Mouse (Mus musculus): ENCODE measurements around the gene Ahcyl2. TPM values are rescaled to one million over a fixed set of nuclear protein-coding genes. Genes with fewer than 3 reads are reported as not detected.

Gene Ahcyl2
- polyA plus RNA-seq, 1 experiment from 2014 or later = 2.0 TPM

- no peaks in the 10 kb centered on the region for H3K36me3 ChIP-seq (replicated peaks; ENCODE audit: insufficient read depth, low read length)
- peak within 1 kb of the TSS; percentile 66 for H3K4me3 ChIP-seq (ENCODE audit: low read depth, low read length)
- H3K27me3 ChIP-seq (ENCODE audit: insufficient read depth, low read length) = peaks cover 8% of the 10 kb centered on the region; the same call in 1 of the 2 replicates
- peak; percentile 76 for DNase-seq
- peak within 1 kb of the TSS; percentile 71 for H3K27ac ChIP-seq (ENCODE audit: low read depth)
- H3K4me2 ChIP-seq (ENCODE audit: low read depth, low read length) = peak within 1 kb of the TSS; percentile 74
- H3K4me1 ChIP-seq (ENCODE audit: insufficient read depth) = peaks cover 18% of the 10 kb centered on the region
- no peak for TF ChIP-seq EP300 (IDR thresholded peaks at IDR 0.05; ENCODE audit: low read depth)
- TF ChIP-seq CTCF (IDR thresholded peaks at IDR 0.05; ENCODE audit: low read depth) = no peak
- peak within 1 kb of the TSS; percentile 84 for H3K9ac ChIP-seq (replicated peaks)
- no peaks in the 10 kb centered on the region for H3K9me3 ChIP-seq (ENCODE audit: low read length)
- peak; percentile 79 for ATAC-seq
- 0% methylated on average over 14 of the region's 30 CpGs for WGBS (ENCODE audit: insufficient replicate concordance)
Measured at GRCm38 (mm10) chr6:29735336-29735688, 32.5 kb upstream of the Ahcyl2 start, which contains the start of gene Smo. Smo (plus strand) TSS chr6:29735503.

DNA sequence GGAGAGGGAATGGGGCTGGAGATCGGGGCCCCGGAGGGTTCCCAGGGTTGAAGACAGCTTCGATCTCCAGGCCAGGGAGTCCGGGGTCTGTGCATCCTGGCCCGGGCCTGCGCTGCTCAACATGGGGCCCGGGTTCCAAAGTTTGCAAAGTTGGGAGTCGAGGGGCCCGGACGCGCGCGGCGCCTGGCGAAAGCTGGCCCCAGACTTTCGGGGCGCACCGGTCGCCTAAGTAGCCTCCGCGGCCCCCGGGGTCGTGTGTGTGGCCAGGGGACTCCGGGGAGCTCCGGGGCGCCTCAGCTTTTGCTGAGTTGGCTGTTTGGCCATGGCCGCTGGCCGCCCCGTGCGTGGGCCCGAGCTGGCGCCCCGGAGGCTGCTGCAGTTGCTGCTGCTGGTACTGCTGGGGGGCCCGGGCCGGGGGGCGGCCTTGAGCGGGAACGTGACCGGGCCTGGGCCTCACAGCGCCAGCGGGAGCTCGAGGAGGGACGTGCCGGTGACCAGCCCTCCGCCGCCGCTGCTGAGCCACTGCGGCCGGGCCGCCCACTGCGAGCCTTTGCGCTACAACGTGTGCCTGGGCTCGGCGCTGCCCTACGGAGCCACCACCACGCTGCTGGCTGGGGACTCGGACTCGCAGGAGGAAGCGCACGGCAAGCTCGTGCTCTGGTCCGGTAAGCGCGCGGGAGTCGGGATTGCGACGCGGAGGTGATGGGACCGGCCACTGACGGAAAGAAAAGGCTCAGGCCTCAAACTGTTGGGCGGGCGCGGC lies 31.9 kb upstream of the Ahcyl2 start:
- Histone ChIP-seq H3K4me3 (ENCODE audit: low read depth, low read length) (peak overlapping the region; percentile 66), H3K4me2 (ENCODE audit: low read depth, low read length) (peak overlapping the region; percentile 74), H3K27me3 (ENCODE audit: insufficient read depth, low read length) (peaks cover 8% of the 10 kb centered on the region; the same call in 1 of the 2 replicates), H3K9me3 (ENCODE audit: low read length) (no peaks in the 10 kb centered on the region), H3K36me3 (replicated peaks; ENCODE audit: insufficient read depth, low read length) (no peaks in the 10 kb centered on the region), H3K27ac (ENCODE audit: low read depth) (peak overlapping the region; percentile 71), H3K4me1 (ENCODE audit: insufficient read depth) (peaks cover 18% of the 10 kb centered on the region), H3K9ac (replicated peaks) (peak overlapping the region; percentile 84)
- WGBS (ENCODE audit: insufficient replicate concordance) = under 1% methylated on average over 51 of the region's 75 CpGs
- TF ChIP-seq EP300 (IDR thresholded peaks at IDR 0.05; ENCODE audit: low read depth) (no peak), CTCF (IDR thresholded peaks at IDR 0.05; ENCODE audit: low read depth) (no peak)
- peak; percentile 74 for DNase-seq
- peak; percentile 78 for ATAC-seq

DNA sequence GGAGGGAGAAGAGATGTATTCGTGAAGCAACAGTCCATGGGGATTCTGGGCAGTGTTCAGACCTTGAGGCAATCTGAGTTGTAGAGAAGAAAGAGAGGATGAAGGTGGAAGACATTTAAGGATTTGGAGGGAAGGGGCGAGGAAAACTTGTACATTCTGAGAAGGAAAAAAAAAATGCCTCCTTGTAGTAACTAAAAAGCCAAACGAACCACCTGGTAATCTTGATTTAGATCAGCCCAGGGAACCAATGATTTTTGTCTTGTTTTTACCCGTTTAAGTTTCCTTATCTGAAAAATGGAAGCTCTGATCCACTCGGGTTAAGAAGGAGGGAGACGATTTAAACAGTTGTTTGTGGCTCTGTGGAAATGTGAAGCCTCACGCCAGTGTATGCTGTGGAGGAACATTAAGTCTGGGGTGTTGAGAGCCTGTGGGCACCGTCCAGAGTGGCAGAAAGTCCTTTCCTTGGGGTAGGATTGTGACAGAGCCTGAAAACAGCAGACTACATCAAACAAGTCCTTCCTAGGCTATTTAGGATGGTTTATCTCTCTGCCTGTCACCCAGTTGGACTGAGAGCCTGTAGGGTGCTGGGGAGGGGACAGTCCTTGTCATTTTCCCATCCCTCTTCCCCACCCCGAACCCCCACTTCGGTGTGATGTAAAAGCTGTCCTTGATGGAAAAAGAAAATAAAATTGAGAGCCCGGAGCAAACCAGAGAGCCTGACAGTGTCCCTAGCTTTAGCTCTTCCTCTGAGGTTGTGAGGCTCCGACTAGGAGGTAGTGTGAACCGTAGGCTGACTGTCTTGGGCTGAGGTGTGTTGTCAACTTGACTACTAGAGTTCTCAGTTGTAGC lies 31.0 kb upstream of the Ahcyl2 start:
- H3K4me3 ChIP-seq (ENCODE audit: low read depth, low read length) = peak overlapping the region; percentile 66
- ATAC-seq (no peak), DNase-seq (no peak)
- no peaks in the 10 kb centered on the region for H3K36me3 ChIP-seq (replicated peaks; ENCODE audit: insufficient read depth, low read length)
- 17% methylated on average over 13 of the region's 13 CpGs for WGBS (ENCODE audit: insufficient replicate concordance)
- H3K4me1 ChIP-seq (ENCODE audit: insufficient read depth) = peaks cover 18% of the 10 kb centered on the region
- H3K27ac ChIP-seq (ENCODE audit: low read depth) = 0 out of 2 replicates have a peak overlapping the region, but pooled peaks have one; percentile 71
- no peak for TF ChIP-seq EP300 (IDR thresholded peaks at IDR 0.05; ENCODE audit: low read depth)
- no peak for TF ChIP-seq CTCF (IDR thresholded peaks at IDR 0.05; ENCODE audit: low read depth)
- peak overlapping the region; percentile 84 for H3K9ac ChIP-seq (replicated peaks)
- H3K4me2 ChIP-seq (ENCODE audit: low read depth, low read length) = peak overlapping the region; percentile 74
- H3K27me3 ChIP-seq (ENCODE audit: insufficient read depth, low read length) = peaks cover 8% of the 10 kb centered on the region; the same call in 1 of the 2 replicates
- H3K9me3 ChIP-seq (ENCODE audit: low read length) = no peaks in the 10 kb centered on the region

DNA sequence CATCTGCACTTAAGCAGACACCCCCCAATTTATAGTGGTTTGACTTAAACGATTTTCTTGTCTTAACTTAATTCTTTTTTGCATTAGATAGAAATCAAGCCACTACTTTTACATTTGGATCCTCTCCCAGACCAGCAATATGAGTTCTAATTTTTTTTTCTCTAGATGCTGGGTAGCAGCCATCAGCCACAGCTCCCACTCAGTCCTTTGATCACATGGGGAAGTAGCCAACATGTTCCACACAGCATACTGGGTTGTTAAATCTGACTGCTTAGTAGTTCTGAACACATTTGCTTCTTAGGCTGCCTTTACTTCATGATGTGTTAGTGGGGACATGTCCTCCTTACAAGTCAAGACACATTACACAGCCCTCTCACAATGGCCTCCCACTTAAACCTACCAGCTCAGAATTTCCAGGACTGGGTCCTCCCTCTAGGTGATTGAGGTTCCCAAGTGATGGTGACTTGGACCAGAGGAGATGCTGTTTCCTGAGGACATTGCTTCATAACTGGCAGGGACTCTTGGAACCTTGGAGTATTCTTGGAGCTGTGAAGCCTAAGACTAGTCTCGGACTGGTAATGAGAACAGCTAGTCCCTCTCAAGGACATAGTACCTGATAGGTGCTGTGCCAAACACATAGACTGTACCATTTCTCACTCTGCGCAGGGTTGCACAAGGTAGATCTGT lies 16.2 kb upstream of the Ahcyl2 start:
- H3K36me3 ChIP-seq (replicated peaks; ENCODE audit: insufficient read depth, low read length) = no peaks in the 10 kb centered on the region
- no peak overlapping the region for H3K27ac ChIP-seq (ENCODE audit: low read depth)
- no peak overlapping the region for H3K4me3 ChIP-seq (ENCODE audit: low read depth, low read length)
- H3K4me2 ChIP-seq (ENCODE audit: low read depth, low read length) = no peak overlapping the region
- no peak for ATAC-seq
- H3K27me3 ChIP-seq (ENCODE audit: insufficient read depth, low read length) = no peaks in the 10 kb centered on the region
- H3K9ac ChIP-seq (replicated peaks) = no peak overlapping the region
- no peaks in the 10 kb centered on the region; the same call in 1 of the 2 replicates for H3K4me1 ChIP-seq (ENCODE audit: insufficient read depth)
- peaks cover 7% of the 10 kb centered on the region for H3K9me3 ChIP-seq (ENCODE audit: low read length)
- TF ChIP-seq EP300 (IDR thresholded peaks at IDR 0.05; ENCODE audit: low read depth) (no peak), CTCF (IDR thresholded peaks at IDR 0.05; ENCODE audit: low read depth) (no peak)
- 74% methylated on average over 3 of the region's 3 CpGs for WGBS (ENCODE audit: insufficient replicate concordance)
- no peak for DNase-seq

DNA sequence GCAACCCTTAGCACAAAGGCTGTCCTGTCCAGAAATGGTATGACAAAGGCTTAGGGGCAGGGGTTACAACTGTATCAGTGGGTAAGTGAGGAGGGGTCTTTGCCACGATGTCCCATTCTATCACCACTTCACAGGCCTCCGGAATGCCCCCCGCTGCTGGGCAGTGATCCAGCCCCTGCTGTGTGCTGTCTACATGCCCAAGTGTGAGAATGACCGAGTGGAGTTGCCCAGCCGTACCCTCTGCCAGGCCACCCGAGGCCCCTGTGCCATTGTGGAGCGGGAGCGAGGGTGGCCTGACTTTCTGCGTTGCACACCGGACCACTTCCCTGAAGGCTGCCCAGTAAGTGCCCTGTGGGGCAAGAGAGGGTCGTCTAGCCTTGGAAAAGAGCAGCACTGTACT lies 14.5 kb upstream of the Ahcyl2 start:
- Histone ChIP-seq H3K27ac (ENCODE audit: low read depth) (no peak overlapping the region), H3K36me3 (replicated peaks; ENCODE audit: insufficient read depth, low read length) (no peaks in the 10 kb centered on the region), H3K4me1 (ENCODE audit: insufficient read depth) (no peaks in the 10 kb centered on the region; the same call in 1 of the 2 replicates), H3K9me3 (ENCODE audit: low read length) (peaks cover 3% of the 10 kb centered on the region), H3K9ac (replicated peaks) (no peak overlapping the region), H3K4me2 (ENCODE audit: low read depth, low read length) (no peak overlapping the region), H3K27me3 (ENCODE audit: insufficient read depth, low read length) (no peaks in the 10 kb centered on the region), H3K4me3 (ENCODE audit: low read depth, low read length) (no peak overlapping the region)
- TF ChIP-seq CTCF (IDR thresholded peaks at IDR 0.05; ENCODE audit: low read depth) = no peak
- TF ChIP-seq EP300 (IDR thresholded peaks at IDR 0.05; ENCODE audit: low read depth) = no peak
- WGBS (ENCODE audit: insufficient replicate concordance) = 83% methylated on average over 11 of the region's 11 CpGs
- DNase-seq (no peak), ATAC-seq (no peak)
